Mouse (Mus musculus) forebrain, embryonic 10.5 days (tissue): ENCODE data around the gene Kcnip3. TPM values are rescaled to one million over a fixed set of nuclear protein-coding genes. Genes with fewer than 3 reads are reported as not detected.

ENCODE experiments used
- DNase-seq: peaks from one replicate; pipeline ENCODE4 v3.0.0-alpha.2; 2017; ENCODE audit warnings: low spot score; ENCODE audit errors: extremely low spot score
- H3K27ac ChIP-seq: fragments of 300-500 bp; sonication (generic); 2 replicates; pipeline ENCODE4 v1.5.1; 2016; ENCODE audit warnings: mild to moderate bottlenecking
- H3K27me3 ChIP-seq: fragments of 300-500 bp; sonication (generic); 2 replicates; pipeline ENCODE4 v1.6.1; 2016; ENCODE audit warnings: mild to moderate bottlenecking; ENCODE audit not compliant: poor library complexity, severe bottlenecking
- H3K36me3 ChIP-seq: fragments of 300-500 bp; sonication (generic); replicated peaks from 2 replicates; pipeline ENCODE4 v1.6.1; 2016; ENCODE audit warnings: mild to moderate bottlenecking, moderate library complexity
- H3K4me1 ChIP-seq: fragments of 300-500 bp; sonication (generic); 2 replicates; pipeline ENCODE4 v1.6.1; 2016
- H3K4me3 ChIP-seq: fragments of 300-500 bp; sonication (generic); 2 replicates; pipeline ENCODE4 v1.5.1; 2016; ENCODE audit warnings: mild to moderate bottlenecking, moderate library complexity
- H3K9me3 ChIP-seq: fragments of 300-500 bp; sonication (generic); 2 replicates; pipeline ENCODE4 v1.6.1; 2016; ENCODE audit warnings: mild to moderate bottlenecking, moderate library complexity
- WGBS: fragments of 180-500 bp; shearing (Covaris S2); methylation state at CpG from one replicate; pipeline ENCODE4 v1.1.7; 2016; 5-methylcytosine and 5-hydroxymethylcytosine counted together
- polyA plus RNA-seq: library from polyadenylated mRNA; unstranded; fragments of >200 nt; fragmentation: Nextera tagmentation; extraction: Ambion mirVana; gene quantifications from 2 replicates; pipeline ENCODE4 v1.2.1, GENCODE M21; 2016

Kcnip3 gene
- polyA plus RNA-seq, 1 experiment from 2014 or later = 2.1 TPM

GRCm38 (mm10) chr2:127415806-127416205, 106.1 kb downstream of the Kcnip3 start:
- Histone ChIP-seq H3K36me3 (no peaks in the 10 kb centered on the region), H3K4me3 (no peak overlapping the region), H3K27ac (no peak overlapping the region), H3K9me3 (no peaks in the 10 kb centered on the region), H3K27me3 (no peaks in the 10 kb centered on the region), H3K4me1 (peaks cover 7% of the 10 kb centered on the region; the same call in 1 of the 2 replicates)
- DNase-seq = no peak
- WGBS = 83% methylated on average over 10 of the region's 10 CpGs

- 91% methylated on average over 6 of the region's 6 CpGs for WGBS
- H3K9me3 ChIP-seq = no peaks in the 10 kb centered on the region
These were observed 110.8 kb downstream of the Kcnip3 start for GRCm38 (mm10) chr2:127411126-127411525.

More at GRCm38 (mm10) chr2:127411126-127411525, 110.8 kb downstream of the Kcnip3 start:
- H3K4me3 ChIP-seq = no peak overlapping the region
- H3K27ac ChIP-seq = no peak overlapping the region
- H3K27me3 ChIP-seq = no peaks in the 10 kb centered on the region
- no peak for DNase-seq
- no peaks in the 10 kb centered on the region for H3K4me1 ChIP-seq
- no peaks in the 10 kb centered on the region for H3K36me3 ChIP-seq

Other genes starting within 250 kb of the Kcnip3 start
- gene Dusp2, start 185.9 kb downstream of the Kcnip3 start, polyA plus RNA-seq = 3.6 and 4.1 TPM in 2 replicates
- gene Astl, start 183.5 kb downstream of the Kcnip3 start, polyA plus RNA-seq = not detected in 2 replicates
- 2.3 and 3.2 TPM in 2 replicates for gene Adra2b, start 158.9 kb downstream of the Kcnip3 start, polyA plus RNA-seq
- 0.14 and 0.21 TPM in 2 replicates for gene Gpat2, start 96.9 kb downstream of the Kcnip3 start, polyA plus RNA-seq
- gene Fahd2a, start 77.5 kb downstream of the Kcnip3 start, polyA plus RNA-seq = 20.5 and 23.8 TPM in 2 replicates
- gene Prom2, start 19.4 kb upstream of the Kcnip3 start, polyA plus RNA-seq = 1.0 and 1.4 TPM in 2 replicates
- gene Zfp661, start 65.0 kb upstream of the Kcnip3 start, polyA plus RNA-seq = 7.4 and 9.8 TPM in 2 replicates
- 180 and 188 TPM in 2 replicates for gene Mrps5, start 65.1 kb upstream of the Kcnip3 start, polyA plus RNA-seq
- 0.21 and 0.29 TPM in 2 replicates for gene Mal, start 134.6 kb upstream of the Kcnip3 start, polyA plus RNA-seq
- 0.34 and 0.36 TPM in 2 replicates for gene Mall, start 207.8 kb upstream of the Kcnip3 start, polyA plus RNA-seq